Mouse (Mus musculus) lung, postnatal 0 days (tissue): ENCODE measurements around the gene Ppfia2.

ENCODE experiments used
- CTCF ChIP-seq: IDR thresholded peaks from 2 replicates; pipeline ENCODE4 v1.5.1; 2016; ENCODE audit warnings: antibody characterized with exemption, mild to moderate bottlenecking
- EP300 ChIP-seq: IDR thresholded peaks from 2 replicates; pipeline ENCODE4 v1.6.1; 2016; ENCODE audit warnings: antibody characterized with exemption, mild to moderate bottlenecking, control low read depth

- TF ChIP-seq CTCF (peak; percentile 75), EP300 (no peak)
These were observed 462.5 kb downstream of the Ppfia2 start for GRCm38 (mm10) chr10:106932571-106933073.
